Mouse (Mus musculus) splenic B cell, adult 2 months (primary cell): ENCODE data around the gene Slc39a11.

Experiments used
- DNase-seq: peaks from one replicate; pipeline ENCODE4 v3.0.0-alpha.2; 2011; ENCODE audit warnings: low read depth, low spot score
- H3K27me3 ChIP-seq: 2 replicates; pipeline ENCODE4 v1.6.1; 2012; ENCODE audit warnings: mild to moderate bottlenecking, low read length, moderate library complexity, mixed read lengths; ENCODE audit not compliant: control insufficient read depth, poor library complexity, insufficient read depth, severe bottlenecking
- H3K36me3 ChIP-seq: 2 replicates; pipeline ENCODE4 v1.6.1; 2012; ENCODE audit warnings: mild to moderate bottlenecking, low read length, moderate library complexity, mixed read lengths; ENCODE audit not compliant: control insufficient read depth, poor library complexity, insufficient read depth, severe bottlenecking

Slc39a11 gene

GRCm38 (mm10) chr11:113649353-113650210 is at the start of gene Slc39a11:
Slc39a11 (minus strand) TSS chr11:113650079.
- DNase-seq: peak; percentile 74
- no peaks in the 10 kb centered on the region; the same call in 1 of the 2 replicates for H3K36me3 ChIP-seq

GRCm38 (mm10) chr11:113699643-113700042 is 49.8 kb upstream of the Slc39a11 start:
- Histone ChIP-seq H3K36me3 (peaks cover 5% of the 10 kb centered on the region; the same call in 1 of the 2 replicates), H3K27me3 (no peaks in the 10 kb centered on the region)
- DNase-seq: no peak

More at GRCm38 (mm10) chr11:113649353-113650210, at the start of gene Slc39a11:
- no peaks in the 10 kb centered on the region for H3K27me3 ChIP-seq

DNA sequence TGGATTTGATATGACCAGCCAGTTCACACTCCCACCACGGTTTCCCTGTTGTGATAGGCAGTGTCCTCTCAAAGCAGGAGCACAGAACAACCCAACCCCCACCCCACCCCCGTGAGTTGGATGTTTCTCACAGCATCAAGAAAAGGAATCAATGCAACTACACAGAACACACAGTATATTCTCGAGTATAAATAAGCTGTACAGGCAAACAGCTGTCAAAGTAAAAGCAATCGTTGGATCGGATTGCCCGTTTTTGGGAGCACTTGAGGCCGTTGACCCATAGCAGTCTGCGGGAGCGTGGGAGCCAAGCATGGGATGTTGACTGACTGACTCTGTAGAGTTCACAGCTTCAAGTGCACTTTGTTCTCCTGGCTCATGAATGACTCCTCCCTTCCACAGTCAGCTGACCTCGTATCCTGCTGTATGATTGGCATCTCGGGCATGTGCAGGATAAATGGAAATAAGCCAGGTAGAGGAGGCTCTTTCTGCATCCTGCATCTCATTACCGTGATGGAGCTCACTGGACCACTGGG is 48.2 kb upstream of the Slc39a11 start:
- no peak for DNase-seq
- Histone ChIP-seq H3K27me3 (no peaks in the 10 kb centered on the region), H3K36me3 (peaks cover 5% of the 10 kb centered on the region; the same call in 1 of the 2 replicates)

- H3K36me3 ChIP-seq: peaks cover 7% of the 10 kb centered on the region
- no peaks in the 10 kb centered on the region for H3K27me3 ChIP-seq
- no peak for DNase-seq
Observed at GRCm38 (mm10) chr11:113697571-113697970, 47.7 kb upstream of the Slc39a11 start.

DNA sequence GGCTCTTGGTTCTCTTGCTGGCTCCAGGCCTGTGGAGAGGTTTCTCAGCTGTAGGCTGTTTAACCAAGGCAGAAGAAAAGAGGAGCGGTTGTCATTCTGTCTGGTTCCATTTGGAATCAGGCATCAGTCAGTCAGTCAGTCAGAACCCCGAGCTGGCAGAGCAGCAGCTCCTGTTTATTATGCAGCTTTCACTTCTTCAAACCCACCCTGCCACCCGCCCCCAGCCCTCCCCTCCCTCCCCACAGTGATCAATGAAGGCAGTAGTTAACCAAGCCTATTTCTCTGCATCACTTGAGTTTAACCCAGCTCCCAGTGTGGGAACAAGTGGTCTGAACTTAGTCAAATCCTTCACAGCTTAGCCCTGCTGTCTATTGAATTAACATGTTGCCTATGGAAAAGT is 42.0 kb upstream of the Slc39a11 start:
- H3K27me3 ChIP-seq: no peaks in the 10 kb centered on the region
- H3K36me3 ChIP-seq: peaks cover 5% of the 10 kb centered on the region
- DNase-seq: peak; percentile 49

GRCm38 (mm10) chr11:113691318-113691717 is 41.4 kb upstream of the Slc39a11 start:
- DNase-seq: no peak
- Histone ChIP-seq H3K36me3 (peaks cover 4% of the 10 kb centered on the region), H3K27me3 (no peaks in the 10 kb centered on the region)

DNA sequence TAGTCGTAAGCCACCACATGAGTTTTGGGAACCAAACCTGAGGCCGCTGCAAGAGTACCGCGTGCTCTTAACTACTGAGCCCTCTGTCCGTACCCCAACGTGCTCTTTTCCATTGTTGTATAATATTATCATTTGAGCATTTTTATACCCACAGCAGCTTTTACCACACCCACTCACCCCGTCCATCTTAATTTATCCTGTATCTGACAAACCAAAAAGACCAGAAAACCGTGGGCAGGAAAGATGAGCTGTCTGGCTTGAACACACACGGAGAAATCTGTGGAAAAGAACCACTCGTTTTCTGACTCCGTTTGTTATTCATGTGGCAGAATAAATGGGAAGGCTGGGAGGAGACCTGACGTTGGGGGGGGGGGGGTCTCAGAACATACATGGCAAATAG is 40.6 kb upstream of the Slc39a11 start:
- DNase-seq: no peak
- H3K36me3 ChIP-seq: peaks cover 3% of the 10 kb centered on the region

GRCm38 (mm10) chr11:113687031-113687430 is 37.2 kb upstream of the Slc39a11 start:
- no peaks in the 10 kb centered on the region for H3K27me3 ChIP-seq
- DNase-seq: no peak
- no peaks in the 10 kb centered on the region for H3K36me3 ChIP-seq

More for the DNA sequence above, 40.6 kb upstream of the Slc39a11 start:
- no peaks in the 10 kb centered on the region for H3K27me3 ChIP-seq

DNA sequence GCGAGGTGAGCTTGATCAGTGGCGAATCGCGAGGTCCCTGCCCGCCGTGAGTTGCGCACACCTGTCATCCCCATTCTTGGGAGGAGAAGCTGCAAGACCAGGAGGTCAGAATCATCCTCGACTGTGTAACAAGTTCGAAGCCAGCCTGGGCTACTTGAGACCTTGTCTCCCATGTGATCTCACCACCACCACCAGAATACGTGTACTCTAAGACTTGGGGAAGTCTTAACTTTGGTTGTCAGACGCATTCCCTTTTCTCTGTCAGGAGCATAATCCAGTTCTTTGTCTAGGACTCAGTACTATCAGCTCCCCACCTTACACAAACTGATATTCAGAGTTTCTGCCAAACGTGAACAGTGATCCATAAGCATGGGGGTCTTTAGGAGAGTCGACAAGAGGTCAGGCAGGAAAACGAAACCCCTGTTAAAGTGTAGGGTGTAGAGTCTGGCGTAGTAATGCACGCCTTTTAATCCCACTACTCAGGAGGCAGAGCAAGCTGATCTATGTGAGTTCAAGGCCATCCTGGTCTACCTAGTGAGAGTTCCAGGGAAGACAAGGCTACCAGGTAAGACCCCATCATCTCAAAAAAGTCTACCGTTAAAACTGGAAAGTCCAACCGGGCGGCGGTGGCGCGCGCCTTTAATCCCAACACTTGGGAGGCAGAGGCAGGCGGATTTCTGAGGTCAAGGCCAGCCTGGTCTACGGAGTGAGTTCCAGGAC is 35.0 kb upstream of the Slc39a11 start:
- Histone ChIP-seq H3K36me3 (no peaks in the 10 kb centered on the region), H3K27me3 (no peaks in the 10 kb centered on the region)
- DNase-seq: no peak

- DNase-seq: peak; percentile 96
- no peaks in the 10 kb centered on the region for H3K27me3 ChIP-seq
- H3K36me3 ChIP-seq: no peaks in the 10 kb centered on the region
Observed at GRCm38 (mm10) chr11:113683957-113684706, 34.3 kb upstream of the Slc39a11 start, which contains the start of the genes Fam104a and D11Wsu47e. Fam104a (minus strand) TSS chr11:113684155. D11Wsu47e (plus strand) TSS chr11:113684412.

DNA sequence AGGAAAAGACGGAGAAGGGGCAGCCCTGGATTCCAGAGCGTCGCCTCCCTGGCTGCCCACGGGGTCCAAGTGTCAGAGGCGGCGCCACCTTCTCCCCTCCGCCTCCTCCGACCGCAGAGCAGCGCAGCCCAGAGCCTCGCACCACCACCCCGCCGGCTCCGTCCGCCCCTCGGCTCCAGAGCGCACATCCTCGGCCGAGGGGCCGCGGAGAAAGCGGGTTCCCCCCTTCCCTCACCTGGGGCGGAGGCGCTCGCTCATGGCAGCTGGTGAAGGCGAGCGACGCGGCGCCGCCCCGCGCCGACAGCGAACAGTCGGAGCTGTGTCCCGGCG is 33.7 kb upstream of the Slc39a11 start:
- no peak for DNase-seq
- no peaks in the 10 kb centered on the region for H3K36me3 ChIP-seq
- H3K27me3 ChIP-seq: no peaks in the 10 kb centered on the region

DNA sequence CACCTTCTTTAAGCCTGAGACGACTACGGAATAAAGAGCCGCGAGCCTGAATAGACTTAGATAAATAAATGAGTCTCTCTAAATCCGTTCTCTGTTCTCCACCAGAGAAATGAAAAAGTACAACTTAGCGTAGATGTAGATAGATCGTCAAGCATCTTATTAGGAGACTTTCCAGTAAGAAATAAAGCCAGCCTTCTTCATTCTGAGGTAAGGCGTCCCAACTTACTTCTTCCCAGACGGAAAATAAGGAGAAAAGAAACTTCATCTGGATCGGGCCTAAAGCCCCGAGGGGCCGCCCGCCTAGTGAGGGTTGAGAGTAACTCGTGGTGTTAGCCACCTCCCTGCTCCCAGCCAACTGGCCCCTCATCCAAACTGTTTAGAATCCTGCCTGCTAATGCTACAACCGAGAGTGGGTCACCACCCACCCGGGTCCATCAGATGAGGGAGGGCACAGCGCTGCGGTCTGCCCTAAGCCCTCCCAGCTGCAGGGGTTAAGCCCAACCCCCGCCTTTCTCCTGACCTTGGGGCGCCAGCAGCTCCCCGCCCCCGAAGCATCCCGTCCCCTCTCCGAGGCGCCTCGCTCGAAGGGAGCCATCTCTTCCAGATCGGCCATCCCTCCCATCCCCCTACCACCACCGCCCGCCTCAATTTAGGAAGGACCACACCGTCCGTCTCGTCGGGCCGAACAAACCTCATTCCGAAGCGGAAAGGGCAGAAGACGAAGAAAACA is 33.2 kb upstream of the Slc39a11 start:
- no peaks in the 10 kb centered on the region for H3K36me3 ChIP-seq
- DNase-seq: peak; percentile 44
- H3K27me3 ChIP-seq: no peaks in the 10 kb centered on the region

DNA sequence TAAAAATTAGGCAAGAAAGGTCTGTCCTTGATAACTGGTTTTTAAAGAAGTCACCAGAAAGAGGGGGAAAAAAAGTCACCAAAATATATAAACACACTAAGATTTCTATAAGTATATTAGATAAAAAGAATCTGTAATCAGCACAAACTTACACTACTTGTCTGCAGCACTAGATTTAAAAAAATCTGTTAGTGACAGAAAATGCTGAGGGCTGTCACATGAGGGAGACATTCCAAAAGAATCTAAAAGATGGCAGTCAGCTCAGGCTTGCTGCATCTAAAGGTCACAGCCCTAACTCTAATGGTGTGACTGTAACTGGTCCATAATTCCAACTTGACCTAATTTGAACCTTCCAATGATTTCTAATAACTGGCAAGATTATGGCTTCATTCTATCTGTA is 32.1 kb upstream of the Slc39a11 start:
- no peak for DNase-seq
- Histone ChIP-seq H3K36me3 (no peaks in the 10 kb centered on the region), H3K27me3 (no peaks in the 10 kb centered on the region)

GRCm38 (mm10) chr11:113680954-113681353 is 31.1 kb upstream of the Slc39a11 start:
- H3K27me3 ChIP-seq: no peaks in the 10 kb centered on the region
- DNase-seq: no peak

More at GRCm38 (mm10) chr11:113680954-113681353, 31.1 kb upstream of the Slc39a11 start:
- H3K36me3 ChIP-seq: peaks cover 2% of the 10 kb centered on the region; the same call in 1 of the 2 replicates
